Mouse (Mus musculus) kidney, adult 2 months (tissue): ENCODE measurements around the gene Olfr738. TPM values are rescaled to one million over a fixed set of nuclear protein-coding genes. Genes with fewer than 3 reads are reported as not detected.

Experiments
- DNase-seq: peaks from one replicate; pipeline ENCODE4 v3.0.0; 2021
- H3K27ac ChIP-seq: fragments of 200-500 bp; 2 replicates; pipeline ENCODE4 v1.5.1; 2012; ENCODE audit warnings: low read depth, low read length, control low read depth, inconsistent platforms; ENCODE audit not compliant: insufficient read depth
- H3K27me3 ChIP-seq: fragments of 200-500 bp; replicated peaks from 2 replicates; pipeline ENCODE4 v1.6.1; 2012; ENCODE audit warnings: mild to moderate bottlenecking, moderate library complexity, low read length, inconsistent platforms; ENCODE audit not compliant: control insufficient read depth, insufficient read depth
- H3K36me3 ChIP-seq: fragments of 200-500 bp; 2 replicates; pipeline ENCODE4 v1.6.1; 2012; ENCODE audit warnings: mild to moderate bottlenecking, moderate library complexity, low read length, inconsistent platforms; ENCODE audit not compliant: control insufficient read depth, insufficient read depth
- H3K4me1 ChIP-seq: fragments of 200-500 bp; 2 replicates; pipeline ENCODE4 v1.6.1; 2011; ENCODE audit warnings: low read length; ENCODE audit not compliant: control insufficient read depth, insufficient read depth
- H3K4me3 ChIP-seq: fragments of 200-500 bp; 2 replicates; pipeline ENCODE4 v1.5.1; 2011; ENCODE audit warnings: mild to moderate bottlenecking, low read depth, low read length, control low read depth; ENCODE audit not compliant: insufficient read depth
- CTCF ChIP-seq: fragments of 200-500 bp; conservative IDR thresholded peaks from 2 replicates; pipeline ENCODE4 v1.5.1; 2011; ENCODE audit warnings: low read depth, mild to moderate bottlenecking, control low read depth, low read length, moderate library complexity, mixed read lengths; ENCODE audit not compliant: insufficient read depth, insufficient read length
- POLR2A ChIP-seq: fragments of 200-500 bp; IDR thresholded peaks from one replicate; pipeline ENCODE4 v1.6.1; 2011; ENCODE audit warnings: low read depth, low read length, control low read depth
- WGBS: fragments of 180-500 bp; shearing (Covaris S2); methylation state at CpG from one replicate; pipeline ENCODE4 v1.1.7; 2018; 5-methylcytosine and 5-hydroxymethylcytosine counted together
- polyA plus RNA-seq: library from polyadenylated mRNA; depleted of rRNA; stranded (reverse); fragments of >200 nt; gene quantifications from 2 replicates; pipeline ENCODE4 v1.2.3, GENCODE M21; 2012; rRNA removed

The Olfr738 gene
- polyA plus RNA-seq: not detected in 2 replicates

GRCm38 (mm10) chr14:50407268-50407667 is at the start of gene Olfr738:
Gene Olfr738 (plus strand): TSS chr14:50407568.
- Histone ChIP-seq H3K27ac (no peak within 1 kb of the TSS), H3K27me3 (no peaks in the 10 kb centered on the region), H3K4me1 (no peaks in the 10 kb centered on the region), H3K4me3 (no peak within 1 kb of the TSS), H3K36me3 (no peaks in the 10 kb centered on the region)
- WGBS: 87% methylated on average over 1 of the region's 1 CpGs
- TF ChIP-seq POLR2A (no peak), CTCF (no peak)
- no peak for DNase-seq

GRCm38 (mm10) chr14:50357593-50357992 is 49.8 kb upstream of the Olfr738 start, which contains the start of gene Tlr11:
Gene Tlr11 (plus strand): TSS chr14:50357914.
- no peak for DNase-seq
- WGBS: 67% methylated on average over 2 of the region's 2 CpGs
- TF ChIP-seq POLR2A: no peak
- TF ChIP-seq CTCF: no peak
- no peak within 1 kb of the TSS for H3K4me3 ChIP-seq
- H3K27me3 ChIP-seq: no peaks in the 10 kb centered on the region
- no peak within 1 kb of the TSS for H3K27ac ChIP-seq
- no peaks in the 10 kb centered on the region for H3K36me3 ChIP-seq
- H3K4me1 ChIP-seq: no peaks in the 10 kb centered on the region

- Histone ChIP-seq H3K4me1 (no peaks in the 10 kb centered on the region), H3K36me3 (no peaks in the 10 kb centered on the region), H3K4me3 (no peak overlapping the region), H3K27ac (no peak overlapping the region), H3K27me3 (no peaks in the 10 kb centered on the region)
- DNase-seq: no peak
- 79% methylated on average over 3 of the region's 3 CpGs for WGBS
- no peak for TF ChIP-seq POLR2A
- TF ChIP-seq CTCF: no peak
These were observed 46.9 kb upstream of the Olfr738 start for GRCm38 (mm10) chr14:50360480-50360879.

GRCm38 (mm10) chr14:50363561-50363960 is 43.8 kb upstream of the Olfr738 start:
- H3K27me3 ChIP-seq: no peaks in the 10 kb centered on the region
- H3K4me1 ChIP-seq: no peaks in the 10 kb centered on the region
- no peak for TF ChIP-seq POLR2A
- no peak for TF ChIP-seq CTCF
- H3K4me3 ChIP-seq: no peak overlapping the region
- no peaks in the 10 kb centered on the region for H3K36me3 ChIP-seq
- 83% methylated on average over 2 of the region's 2 CpGs for WGBS
- no peak overlapping the region for H3K27ac ChIP-seq
- DNase-seq: no peak

GRCm38 (mm10) chr14:50380863-50381262 is 26.5 kb upstream of the Olfr738 start, which contains the start of gene Olfr736:
Gene Olfr736 (plus strand): TSS chr14:50381163.
- no peak within 1 kb of the TSS for H3K4me3 ChIP-seq
- no peak within 1 kb of the TSS for H3K27ac ChIP-seq
- H3K36me3 ChIP-seq: no peaks in the 10 kb centered on the region
- H3K27me3 ChIP-seq: no peaks in the 10 kb centered on the region
- TF ChIP-seq CTCF (no peak), POLR2A (no peak)
- no peak for DNase-seq
- no peaks in the 10 kb centered on the region for H3K4me1 ChIP-seq
- 88% methylated on average over 2 of the region's 2 CpGs for WGBS

- Histone ChIP-seq H3K27ac (no peak within 1 kb of the TSS), H3K4me1 (no peaks in the 10 kb centered on the region), H3K27me3 (no peaks in the 10 kb centered on the region), H3K4me3 (no peak within 1 kb of the TSS), H3K36me3 (no peaks in the 10 kb centered on the region)
- TF ChIP-seq POLR2A: no peak
- no peak for TF ChIP-seq CTCF
- WGBS: 68% methylated on average over 2 of the region's 2 CpGs
- no peak for DNase-seq
These were observed 11.0 kb downstream of the Olfr738 start, which contains the start of gene Olfr739 for GRCm38 (mm10) chr14:50418326-50418725. Gene Olfr739 (plus strand): TSS chr14:50418626.

- DNase-seq: no peak
- Histone ChIP-seq H3K36me3 (no peaks in the 10 kb centered on the region), H3K27ac (no peak within 1 kb of the TSS), H3K27me3 (no peaks in the 10 kb centered on the region), H3K4me1 (no peaks in the 10 kb centered on the region; the same call in 1 of the 2 replicates), H3K4me3 (no peak within 1 kb of the TSS)
- WGBS: 79% methylated on average over 3 of the region's 3 CpGs
- TF ChIP-seq POLR2A: no peak
- TF ChIP-seq CTCF: no peak
These were observed 37.9 kb downstream of the Olfr738 start, which contains the start of gene Olfr740 for GRCm38 (mm10) chr14:50445245-50445644. Gene Olfr740 (plus strand): TSS chr14:50445545.

Other genes starting within 250 kb of the Olfr738 start
- not detected in 2 replicates for gene Olfr730, start 219.4 kb upstream of the Olfr738 start, polyA plus RNA-seq
- not detected in 2 replicates for gene Olfr731, start 165.7 kb upstream of the Olfr738 start, polyA plus RNA-seq
- not detected in 2 replicates for gene Olfr732, start 123.4 kb upstream of the Olfr738 start, polyA plus RNA-seq
- gene Olfr733, start 106.0 kb upstream of the Olfr738 start, polyA plus RNA-seq: not detected in 2 replicates
- gene Olfr734, start 80.8 kb upstream of the Olfr738 start, polyA plus RNA-seq: not detected in 2 replicates
- gene Olfr735, start 58.7 kb upstream of the Olfr738 start, polyA plus RNA-seq: not detected in 2 replicates
- gene Tlr11, start 49.7 kb upstream of the Olfr738 start, polyA plus RNA-seq: 0.34 and 0.50 TPM in 2 replicates
- not detected in 2 replicates for gene Olfr736, start 26.4 kb upstream of the Olfr738 start, polyA plus RNA-seq
- not detected in 2 replicates for gene Olfr739, start 11.1 kb downstream of the Olfr738 start, polyA plus RNA-seq
- gene Olfr740, start 38.0 kb downstream of the Olfr738 start, polyA plus RNA-seq: not detected in 2 replicates
- gene Olfr741, start 65.2 kb downstream of the Olfr738 start, polyA plus RNA-seq: not detected in 2 replicates
- not detected in 2 replicates for gene Olfr742, start 96.0 kb downstream of the Olfr738 start, polyA plus RNA-seq
- gene Olfr743, start 114.3 kb downstream of the Olfr738 start, polyA plus RNA-seq: not detected in 2 replicates
- gene Olfr744, start 207.3 kb downstream of the Olfr738 start, polyA plus RNA-seq: not detected in 2 replicates
- not detected in 2 replicates for gene Olfr745, start 231.8 kb downstream of the Olfr738 start, polyA plus RNA-seq
- not detected in 2 replicates for gene Olfr746, start 239.5 kb downstream of the Olfr738 start, polyA plus RNA-seq